Mouse (Mus musculus) neural tube, embryonic 10.5 days (tissue): ENCODE measurements around the gene Gm11541.
A peak's percentile ranks its signal among the peaks of the same experiment; 100 is the strongest.
"Not testable (repeated sequence)": the region's sequence is repeated elsewhere in the genome, so short reads cannot be mapped to it uniquely, and the experiment has no call there.

Experiments
- DNase-seq: peaks from one replicate; pipeline ENCODE4 v3.0.0-alpha.2; 2017; ENCODE audit warnings: low spot score; ENCODE audit errors: extremely low spot score

Gene Gm11541

DNA sequence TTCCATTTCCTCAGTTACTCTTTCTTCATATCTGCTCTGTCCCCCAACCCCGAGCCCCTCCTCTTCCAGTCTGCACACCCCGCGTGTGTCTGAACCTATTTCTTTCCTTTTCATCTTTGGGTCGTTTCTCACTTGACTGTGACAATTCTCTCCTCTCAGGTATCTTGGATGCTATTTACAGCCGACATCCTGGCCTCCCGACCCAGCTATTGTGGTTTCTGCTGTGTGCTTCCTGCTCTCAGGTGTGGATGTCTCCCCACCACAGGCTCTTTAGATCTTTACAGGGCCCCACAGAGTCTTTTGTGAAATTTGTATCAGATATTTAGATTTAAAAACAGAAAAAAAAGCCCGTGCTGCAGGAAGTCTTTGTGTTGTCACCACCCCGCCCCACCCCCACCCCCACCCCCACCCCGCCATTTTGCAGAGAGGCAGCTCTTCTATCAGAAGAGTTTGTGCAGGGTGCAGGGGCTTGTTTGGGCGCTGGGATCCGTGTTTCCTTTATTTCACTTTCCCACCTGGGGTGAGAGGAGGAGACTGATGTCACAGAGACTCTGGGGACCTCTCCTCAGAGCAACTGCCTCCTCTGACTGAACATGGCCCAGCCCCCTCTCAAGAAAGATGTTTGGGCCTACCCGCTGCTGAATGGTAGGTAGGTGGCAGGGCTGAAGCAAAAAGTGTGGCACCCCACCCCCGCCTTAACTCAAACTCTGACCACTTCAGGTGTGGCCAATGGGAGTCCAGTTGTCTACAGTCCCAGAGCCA is 6.4 kb downstream of the Gm11541 start:
- no peak for DNase-seq

DNA sequence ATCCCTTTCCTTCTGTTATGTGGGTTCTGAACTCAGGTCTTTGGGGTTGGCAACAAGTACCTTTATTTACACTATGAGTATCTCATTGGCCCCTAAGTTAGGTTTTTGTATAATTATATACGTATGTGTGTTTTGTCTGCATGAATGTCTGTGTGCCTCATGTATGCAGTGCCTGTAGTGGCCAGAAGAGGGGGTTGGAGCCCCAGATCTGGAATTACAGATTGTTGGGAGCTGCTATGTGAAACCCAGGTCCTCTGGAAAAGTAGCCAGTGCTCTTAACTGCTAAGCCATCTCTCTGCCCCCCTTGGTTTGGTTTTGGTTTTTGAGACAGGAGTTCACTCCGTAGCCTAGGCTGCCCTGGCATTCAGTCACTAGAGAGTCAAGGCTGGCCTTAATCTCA is 7.2 kb downstream of the Gm11541 start:
- no peak for DNase-seq

DNA sequence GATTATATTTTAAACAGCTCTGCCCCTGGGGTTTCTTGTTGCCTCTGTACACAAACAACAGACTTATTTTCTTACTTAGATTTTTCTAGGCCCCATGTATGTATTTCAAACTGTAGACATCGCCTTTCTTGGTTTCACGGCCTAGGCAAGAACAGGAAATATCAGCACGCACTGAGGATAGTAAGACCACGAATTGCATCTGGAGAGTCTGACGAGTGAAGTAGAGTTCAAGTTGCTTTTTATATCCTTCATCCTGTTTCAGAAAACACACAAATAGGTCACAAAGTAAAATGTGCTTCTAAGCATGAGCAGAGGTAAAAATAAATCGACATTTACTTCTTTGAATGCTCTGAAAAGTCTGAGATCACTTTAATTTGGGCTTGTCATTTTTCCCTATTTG is 8.8 kb downstream of the Gm11541 start:
- no peak for DNase-seq

DNA sequence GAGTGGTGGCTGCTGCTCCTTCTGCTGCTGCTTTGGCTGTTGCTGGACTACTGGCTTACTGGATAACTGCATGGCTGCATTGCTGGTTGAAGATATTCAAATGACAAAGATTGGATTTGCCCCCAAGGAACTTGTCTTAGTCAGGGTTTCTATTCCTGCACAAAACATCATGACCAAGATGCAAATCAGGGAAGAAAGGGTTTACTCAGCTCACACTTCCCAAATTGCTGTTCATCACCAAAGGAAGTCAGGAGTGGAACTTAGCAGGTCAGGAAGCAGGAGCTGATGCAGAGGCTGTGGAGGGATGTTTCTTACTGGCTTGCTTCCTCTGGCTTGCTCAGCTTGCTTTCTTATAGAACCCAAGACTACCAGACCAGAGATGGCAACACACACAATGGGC is 11.8 kb downstream of the Gm11541 start:
- not testable (repeated sequence) for DNase-seq

DNA sequence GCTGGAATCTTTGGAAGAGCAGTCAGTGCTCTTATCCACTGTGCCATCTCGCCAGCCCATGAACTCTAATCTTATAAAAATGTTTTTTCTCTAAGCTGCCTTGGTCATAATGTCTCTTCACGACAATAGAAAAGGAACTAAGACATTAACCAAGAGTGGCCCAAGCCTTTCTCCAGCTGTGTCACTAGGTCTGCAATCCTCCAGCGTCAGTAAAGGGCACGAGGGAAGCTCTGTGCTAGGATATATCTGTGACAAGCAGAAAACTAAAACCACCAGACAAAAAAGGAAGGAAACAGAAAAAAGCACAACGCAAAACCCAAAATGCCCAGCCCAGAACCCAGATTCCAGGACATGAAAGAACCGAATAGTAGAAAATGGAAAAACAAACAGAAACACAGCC is 17.1 kb downstream of the Gm11541 start:
- no peak for DNase-seq

DNA sequence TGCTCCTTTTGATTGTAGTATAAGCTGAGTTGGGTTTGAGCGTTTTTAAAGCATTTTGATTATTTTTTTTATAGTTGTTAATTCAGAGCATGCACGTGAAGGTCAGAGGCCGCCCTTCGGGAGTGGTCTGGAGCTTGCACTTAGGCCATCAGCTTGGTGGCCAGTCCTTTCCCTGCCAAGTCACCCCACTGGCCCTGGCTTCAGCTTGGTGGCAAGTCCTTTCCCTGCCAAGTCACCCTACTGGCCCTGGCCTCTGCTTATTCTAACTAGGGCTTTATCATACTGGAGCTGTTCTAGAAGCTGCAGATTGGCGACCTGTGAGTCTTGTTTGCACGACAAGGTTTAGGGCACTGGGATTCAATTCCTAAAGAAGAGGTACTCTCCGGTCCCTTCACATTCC is 21.9 kb downstream of the Gm11541 start:
- no peak for DNase-seq

DNA sequence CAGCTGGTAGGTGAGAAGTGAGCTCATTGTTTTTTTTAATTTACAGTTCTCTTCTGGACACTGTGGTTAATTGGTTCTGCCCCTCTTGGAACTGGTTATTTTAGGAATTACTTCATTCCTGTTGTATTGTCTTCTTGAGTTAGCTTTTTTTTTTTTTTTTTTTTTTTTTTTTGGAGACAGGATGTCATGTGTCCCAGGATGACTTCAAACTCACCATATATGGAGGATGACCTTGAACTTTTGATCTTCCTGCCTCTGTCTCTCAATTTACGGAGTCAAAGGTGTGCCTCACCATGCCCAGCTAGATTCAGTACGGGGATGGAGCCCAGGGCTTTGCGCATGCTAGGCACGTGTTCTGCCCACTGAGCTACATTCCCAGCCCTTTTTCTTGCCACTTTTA is 22.7 kb downstream of the Gm11541 start:
- DNase-seq = no peak

DNA sequence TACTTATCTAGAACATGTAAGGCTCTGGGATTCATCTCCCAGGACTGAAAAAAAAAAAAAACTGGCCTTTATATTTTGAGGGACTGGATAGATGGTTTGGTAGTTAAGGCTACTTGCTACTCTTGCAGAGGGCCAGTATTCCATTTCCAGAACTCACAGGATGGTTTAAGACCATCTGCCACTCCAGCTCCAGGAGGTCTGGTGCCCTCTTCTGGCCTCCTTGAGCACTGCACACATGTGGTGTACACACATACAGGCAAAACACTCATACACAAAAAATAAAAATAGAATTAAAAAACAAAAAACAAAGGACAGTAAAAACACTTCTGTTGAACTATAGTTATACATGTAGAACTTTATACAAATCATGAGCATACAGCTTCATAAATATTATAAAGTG is 23.7 kb downstream of the Gm11541 start:
- no peak for DNase-seq

DNA sequence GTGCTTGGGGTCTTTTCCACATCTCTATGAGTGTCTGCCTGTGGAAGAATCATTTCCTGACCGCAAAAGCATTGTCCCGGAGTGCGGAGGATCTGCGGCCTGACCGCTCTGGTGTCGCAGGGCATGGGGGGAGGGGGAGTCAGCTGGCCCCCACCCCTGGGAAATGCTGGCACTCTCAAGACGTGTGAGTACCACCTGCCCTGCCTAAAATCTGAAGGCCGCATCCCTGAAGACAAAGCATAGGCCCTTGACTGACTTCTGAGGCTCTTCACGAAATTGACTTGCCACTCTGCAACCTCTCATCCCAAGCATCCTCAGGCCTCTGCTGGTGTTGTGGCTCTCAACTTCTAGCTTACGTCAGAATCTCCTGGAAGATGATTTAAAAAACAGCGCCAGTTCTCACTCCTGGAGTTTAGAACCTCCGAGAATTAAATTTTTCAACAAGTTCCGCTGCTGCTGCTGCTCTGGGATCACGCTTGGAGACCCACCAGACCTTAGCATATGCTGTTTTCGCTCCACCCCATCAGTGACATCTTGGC is 26.6 kb downstream of the Gm11541 start:
- no peak for DNase-seq

DNA sequence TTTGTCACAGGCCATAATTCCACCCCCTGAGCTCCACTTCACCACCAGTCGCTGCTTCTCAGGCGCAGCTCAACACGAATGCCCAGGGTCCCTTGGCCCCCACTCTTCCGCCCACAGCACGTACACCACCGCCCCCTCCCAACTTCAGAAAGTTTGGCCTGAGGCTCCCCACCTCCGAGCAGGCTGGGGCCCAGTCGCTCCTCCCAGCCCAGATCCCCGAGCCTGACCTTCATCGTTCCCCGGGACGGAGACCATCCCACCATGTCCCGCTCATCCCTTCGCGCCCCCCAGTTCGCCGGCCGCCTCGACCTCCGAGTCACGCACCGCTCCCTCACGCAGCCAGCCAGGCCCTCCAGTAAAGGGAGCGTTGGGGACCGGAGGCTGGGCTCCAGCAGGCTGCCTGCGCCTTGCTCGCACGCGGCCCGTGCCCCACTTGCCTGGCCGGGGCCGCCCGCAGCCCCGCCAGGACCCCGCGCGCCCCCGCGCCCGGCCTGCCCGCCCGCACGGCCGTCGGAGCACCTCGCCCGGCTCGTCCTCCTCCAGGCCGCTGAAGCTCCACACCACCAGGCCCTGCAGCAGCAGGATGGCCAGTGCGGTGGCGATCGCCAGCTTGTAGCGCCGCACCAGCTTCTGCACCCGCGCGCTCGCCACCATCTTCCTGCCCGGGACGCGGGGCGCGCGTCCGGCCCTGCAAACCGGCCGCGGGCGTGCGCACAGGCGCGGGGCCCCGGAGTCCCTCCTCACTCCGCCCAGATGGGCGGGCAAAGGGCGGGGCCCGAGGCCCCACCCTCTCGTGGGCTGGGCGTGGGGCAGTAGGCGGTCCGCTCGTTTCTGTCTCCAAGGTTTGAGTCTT is 27.3 kb downstream of the Gm11541 start, which contains the start of gene Xylt2:
Xylt2 (minus strand) TSS at position 762 of the 853 bp plus-strand sequence.
- peak; percentile 92 for DNase-seq

DNA sequence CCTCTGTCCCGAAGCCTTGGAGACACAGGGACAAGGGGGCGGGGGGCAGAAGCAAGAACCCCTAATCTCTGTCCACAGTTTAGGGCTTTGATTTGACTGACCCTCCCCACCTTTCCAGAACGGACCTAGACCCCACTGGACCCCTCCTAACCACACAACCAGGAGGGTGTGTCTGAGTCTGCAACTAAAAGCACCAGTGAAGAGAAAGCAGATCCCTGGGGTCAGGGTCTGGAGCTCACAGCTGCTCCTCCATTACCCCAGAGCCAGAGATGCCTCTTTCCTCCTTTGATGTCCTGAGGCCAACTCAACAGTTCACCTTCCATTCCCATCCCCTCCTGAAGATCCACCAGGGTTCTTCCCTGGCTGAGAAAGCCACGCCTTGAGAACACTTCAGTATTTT is 28.0 kb downstream of the Gm11541 start:
- DNase-seq = peak; percentile 34

DNA sequence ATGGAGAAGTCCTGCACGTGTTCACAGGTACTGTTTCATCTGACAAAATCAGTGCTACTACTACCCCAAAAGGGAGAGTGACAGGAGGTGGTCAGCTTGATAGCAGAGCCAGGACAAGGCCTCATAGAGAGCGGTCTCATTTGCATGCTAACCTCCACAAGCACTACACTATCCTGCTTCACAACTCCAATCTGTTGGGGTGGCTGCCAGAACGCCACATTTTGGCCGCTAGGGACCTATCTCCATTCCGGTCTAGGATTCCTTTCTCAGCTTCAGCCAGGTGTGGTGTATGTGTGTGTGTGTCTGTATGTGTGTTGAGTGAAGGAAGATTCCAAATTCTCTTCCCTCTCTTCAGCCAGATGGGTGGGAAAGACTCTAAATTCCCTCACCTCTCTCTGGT is 28.9 kb downstream of the Gm11541 start:
- DNase-seq = no peak

DNA sequence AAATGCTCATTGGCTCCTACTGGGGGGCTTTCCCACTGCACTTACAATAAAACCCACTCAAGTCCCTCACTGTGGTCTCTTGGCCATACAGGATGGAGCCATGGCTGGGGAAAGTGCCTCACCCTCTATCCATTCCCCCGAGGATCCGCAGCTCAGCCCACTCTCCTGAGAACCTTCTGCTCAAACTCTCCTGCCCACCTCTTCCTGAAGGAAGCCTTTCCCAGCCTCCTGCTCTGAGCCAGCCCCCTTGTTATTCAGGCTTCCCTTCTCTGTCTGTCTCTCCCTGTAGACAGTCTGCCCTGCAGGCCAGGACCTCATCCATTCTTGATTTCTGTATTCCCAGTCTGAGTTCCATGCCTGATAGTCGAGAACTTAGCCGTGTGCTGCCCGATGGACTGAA is 29.3 kb downstream of the Gm11541 start:
- no peak for DNase-seq

DNA sequence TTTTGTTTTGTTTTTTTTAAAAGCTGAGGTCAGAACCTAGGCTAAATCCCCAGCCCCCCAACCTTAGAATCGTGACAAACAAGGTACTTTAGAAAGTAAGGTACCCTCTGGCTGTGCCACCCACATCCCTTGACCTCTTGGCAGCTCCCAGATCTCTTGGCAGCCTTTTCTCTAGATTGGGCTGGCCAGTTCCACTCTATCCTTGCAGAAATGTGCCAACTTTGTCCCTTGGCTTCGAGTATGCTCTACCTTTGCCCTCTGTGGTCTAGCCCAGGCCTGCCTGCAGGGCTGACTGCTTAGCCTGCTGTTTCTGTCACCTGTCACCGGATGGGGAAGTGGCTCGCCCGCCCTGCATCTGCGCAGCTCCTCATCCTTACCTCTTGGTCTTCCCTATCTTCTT is 39.0 kb downstream of the Gm11541 start:
- no peak for DNase-seq

DNA sequence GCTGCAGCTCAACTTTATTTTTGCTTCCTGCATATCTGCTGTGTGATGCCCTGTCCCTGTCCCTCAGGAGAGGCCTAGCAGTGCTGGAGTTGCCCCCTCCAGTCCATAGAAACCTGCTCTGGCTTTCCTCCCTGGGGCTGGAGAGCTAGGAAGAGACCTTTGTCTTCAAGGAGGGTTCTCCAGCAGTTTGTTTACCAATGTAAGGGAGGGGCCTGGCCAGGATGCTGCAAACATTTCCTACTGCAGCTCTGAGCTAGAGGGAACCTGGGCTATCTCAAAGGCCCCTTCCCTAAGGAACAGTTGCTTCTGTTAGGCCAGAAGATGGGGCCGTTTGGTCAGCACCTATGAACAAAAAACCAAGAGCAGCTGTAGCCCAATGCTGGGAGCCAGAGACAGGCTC is 43.0 kb downstream of the Gm11541 start:
- DNase-seq = no peak

DNA sequence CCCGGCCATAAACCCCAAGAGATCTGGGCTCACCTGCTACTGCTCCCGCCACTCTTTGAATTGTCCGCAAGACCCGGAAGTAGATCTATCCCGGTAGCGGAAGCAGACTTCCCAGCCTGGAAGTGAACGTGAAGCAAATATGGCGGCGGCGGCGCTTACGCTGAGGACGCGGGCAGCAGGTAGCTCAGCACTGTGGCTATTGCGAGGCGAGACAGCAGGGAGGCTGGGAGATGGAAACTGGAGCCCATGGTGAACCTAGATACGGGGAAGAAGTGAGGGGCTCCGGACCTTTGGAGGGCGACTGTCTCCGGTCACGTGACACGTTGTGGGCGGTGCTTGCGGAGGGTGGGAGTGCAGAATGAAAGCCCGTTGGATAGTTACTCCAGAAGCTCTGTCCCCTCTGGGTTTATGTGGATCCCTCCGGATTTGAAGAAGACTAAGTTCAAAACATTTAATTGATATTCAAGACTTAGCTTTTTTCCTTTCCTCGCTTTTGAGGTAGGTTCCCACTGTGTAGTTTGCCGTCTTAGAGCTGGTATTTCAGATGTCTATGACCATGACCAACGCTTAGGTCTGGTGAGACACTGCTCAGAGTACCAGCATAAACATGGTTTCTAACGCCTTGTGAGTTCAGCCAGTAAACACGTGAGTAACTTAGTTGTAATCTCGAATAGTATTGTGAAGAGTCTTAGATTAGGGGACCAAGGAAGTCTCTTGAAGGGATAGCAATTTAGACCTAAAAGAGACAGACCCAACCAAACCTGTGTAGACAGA is 50.4 kb downstream of the Gm11541 start, which contains the start of the genes Mrpl27 and Eme1:
Mrpl27 (plus strand) TSS at position 105 of the 774 bp plus-strand sequence.
Eme1 (minus strand) TSS at position 302 of the 774 bp plus-strand sequence.
- DNase-seq = peak; percentile 86

DNA sequence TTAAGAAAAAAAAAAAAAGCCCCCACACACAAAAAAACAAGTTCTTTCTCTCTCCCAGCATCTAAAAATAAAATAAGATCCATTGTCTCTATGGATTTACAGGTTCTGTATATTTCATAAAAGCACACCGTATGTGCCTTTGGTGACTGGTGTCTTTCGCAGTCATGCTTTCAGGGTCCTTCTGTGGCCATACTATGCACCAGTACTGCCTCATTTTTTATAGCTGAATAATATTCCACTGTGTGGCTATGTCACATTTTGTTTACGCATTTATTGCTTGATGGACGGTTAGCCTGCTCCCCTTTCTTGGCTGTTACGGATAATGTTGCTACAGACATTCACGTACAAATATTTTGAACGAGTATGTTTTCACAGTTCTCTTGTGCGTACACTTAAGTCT is 51.3 kb downstream of the Gm11541 start:
- no peak for DNase-seq

DNA sequence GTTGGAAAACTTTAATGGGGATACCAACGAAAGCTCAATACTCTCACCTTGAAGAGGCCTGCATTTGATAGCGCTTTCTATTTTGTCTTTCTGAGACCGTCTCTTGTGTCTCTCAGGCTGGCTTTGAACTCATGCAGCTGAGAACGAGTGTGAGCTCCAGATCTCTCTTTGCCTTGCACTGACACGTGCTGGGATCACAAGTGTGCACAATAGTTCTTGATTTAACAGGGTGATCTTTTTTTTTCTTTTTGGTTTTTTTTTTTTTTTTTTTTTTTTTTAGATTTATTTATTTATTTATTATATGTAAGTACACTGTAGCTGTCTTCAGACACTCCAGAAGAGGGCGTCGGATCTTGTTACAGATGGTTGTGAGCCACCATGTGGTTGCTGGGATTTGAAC is 53.1 kb downstream of the Gm11541 start:
- DNase-seq = not testable (repeated sequence)

DNA sequence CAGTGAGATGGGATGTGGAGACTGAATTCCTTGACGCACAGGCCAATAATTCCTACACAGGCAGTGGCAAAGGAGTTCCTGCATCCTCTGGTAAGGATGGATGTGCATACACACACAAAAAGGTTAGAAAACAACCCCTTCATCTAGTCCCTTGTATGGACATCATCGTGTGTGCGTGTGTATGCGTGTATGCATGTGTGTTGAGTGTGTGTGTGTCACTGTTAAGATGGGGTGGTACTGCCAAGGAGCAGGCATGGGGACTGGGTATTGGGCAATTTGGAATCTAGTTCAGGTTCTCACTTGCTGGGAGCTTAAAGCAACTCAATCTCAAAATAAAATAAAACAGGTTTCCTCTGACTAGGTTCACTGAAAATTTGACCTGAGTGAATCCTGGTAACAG is 57.8 kb downstream of the Gm11541 start:
- DNase-seq = no peak
